Mouse (Mus musculus): ENCODE measurements around the gene Pax8.

DNA sequence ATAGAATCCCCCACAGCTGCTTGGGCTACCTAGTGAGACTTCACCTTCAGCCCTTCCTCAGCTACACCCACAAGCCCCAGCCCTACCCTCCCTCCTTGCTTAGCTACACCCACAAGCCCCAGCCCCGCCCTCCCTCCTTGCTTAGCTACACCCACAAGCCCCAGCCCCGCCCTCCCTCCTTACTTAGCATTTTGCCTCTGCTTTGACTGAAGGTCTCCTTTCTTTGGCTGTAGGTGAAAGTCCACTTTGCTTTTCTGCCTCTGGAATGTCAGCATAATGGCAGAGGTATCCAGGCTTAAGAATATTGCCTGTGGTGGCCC is 14.6 kb downstream of the Pax8 start:
- TF ChIP-seq MAX (IDR thresholded peaks at IDR 0.05; ENCODE audit: low read depth) (no peak), POLR2A (IDR thresholded peaks at IDR 0.05; ENCODE audit: insufficient read length, low read depth) (no peak), E2F4 (IDR thresholded peaks at IDR 0.05; ENCODE audit: insufficient read depth) (no peak), MYOD1 (IDR thresholded peaks at IDR 0.05; ENCODE audit: control insufficient read depth in 1 of 3, insufficient read length in 2 of 3, low read depth in 2 of 3) (no peak), USF1 (IDR thresholded peaks at IDR 0.05; ENCODE audit: low read depth) (no peak), MYOG (IDR thresholded peaks at IDR 0.05; ENCODE audit: control insufficient read depth in 1 of 3, insufficient read depth in 1 of 3, insufficient read length in 2 of 3, low read depth in 2 of 3) (no peak)
